Mouse (Mus musculus) spleen, adult 2 months (tissue): ENCODE results near the gene Erlin1.
A peak's percentile ranks its signal among the peaks of the same experiment; 100 is the strongest.

Experiments
- CTCF ChIP-seq: fragments of 200-500 bp; IDR thresholded peaks from 2 replicates; pipeline ENCODE4 v1.5.1; 2011; ENCODE audit warnings: mild to moderate bottlenecking, inconsistent platforms; ENCODE audit not compliant: insufficient read depth, insufficient read length, insufficient replicate concordance; ENCODE audit errors: extremely low read depth
- POLR2A ChIP-seq: fragments of 200-500 bp; IDR thresholded peaks from 2 replicates; pipeline ENCODE4 v1.6.1; 2011; ENCODE audit warnings: low read depth, low read length, inconsistent platforms

DNA sequence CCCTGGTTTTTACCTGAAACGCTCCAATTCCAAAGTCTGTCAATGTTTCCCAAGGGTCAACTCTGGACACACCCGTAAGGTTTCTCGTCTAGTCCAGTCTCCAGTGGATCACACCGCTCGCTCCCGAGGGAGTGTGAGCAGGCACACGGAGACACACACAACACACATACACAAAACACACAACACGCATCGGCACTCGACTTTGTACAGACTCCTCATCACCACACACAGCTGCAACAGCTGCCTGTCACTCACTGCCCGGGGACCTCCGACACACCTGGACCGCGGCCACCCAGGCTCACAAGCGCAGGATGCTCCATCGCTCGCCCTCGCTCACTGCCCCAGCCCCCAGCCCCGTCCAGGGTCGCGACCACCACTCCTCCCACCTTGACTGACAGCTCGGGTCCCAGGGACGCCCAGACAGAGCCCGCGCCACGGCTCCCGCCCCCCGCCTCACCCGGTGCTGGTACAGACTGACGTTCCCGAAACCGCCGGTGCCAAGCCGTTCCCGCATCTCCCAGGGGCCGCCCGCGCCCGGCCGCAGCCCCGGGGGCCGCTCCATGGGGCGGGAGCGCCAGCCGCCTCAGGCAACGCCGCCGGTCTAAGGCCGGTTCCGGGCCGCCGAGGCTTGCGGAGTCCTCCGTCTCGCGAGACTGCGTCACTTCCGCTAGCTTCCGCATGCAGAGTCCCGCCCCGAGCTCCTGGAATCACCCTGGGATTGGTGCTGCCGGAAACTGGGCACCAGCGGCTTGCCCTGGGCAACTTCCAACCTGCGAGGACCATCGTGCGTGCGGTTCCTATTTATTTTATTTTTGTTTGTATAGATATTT lies 37.5 kb upstream of the Erlin1 start, which contains the start of gene Chuk:
- TF ChIP-seq POLR2A, result peak; percentile 82
- no peak for TF ChIP-seq CTCF
